Mouse (Mus musculus) embryo, embryonic 11 days (tissue): ENCODE data around the gene Fan1.

Source experiments
- DNase-seq: peaks from one replicate; pipeline ENCODE4 v3.0.0-alpha.2; 2015

The Fan1 gene

GRCm38 (mm10) chr7:64373830-64374562, at the start of gene Fan1:
Gene Fan1 (minus strand): TSS chr7:64374095.
- peak; percentile 91 for DNase-seq

- DNase-seq = no peak
Measured at GRCm38 (mm10) chr7:64403989-64404388, 30.1 kb upstream of the Fan1 start.

GRCm38 (mm10) chr7:64402452-64402851, 28.6 kb upstream of the Fan1 start:
- DNase-seq = no peak

- no peak for DNase-seq
Measured at GRCm38 (mm10) chr7:64400725-64401124, 26.8 kb upstream of the Fan1 start.

- no peak for DNase-seq
Measured at GRCm38 (mm10) chr7:64392819-64393151, 18.9 kb upstream of the Fan1 start.

- peak; percentile 95 for DNase-seq
Measured at GRCm38 (mm10) chr7:64392122-64392818, 18.4 kb upstream of the Fan1 start, which contains the start of the genes Mphosph10 and Mcee. Gene Mphosph10 (minus strand): TSS chr7:64392268. Gene Mcee (plus strand): TSS chr7:64392607.

GRCm38 (mm10) chr7:64391479-64391878, 17.6 kb upstream of the Fan1 start:
- DNase-seq = peak; percentile 12

GRCm38 (mm10) chr7:64373147-64373829, 607 bp downstream of the Fan1 start:
- peak; percentile 12 for DNase-seq

- DNase-seq = no peak
Measured at GRCm38 (mm10) chr7:64371940-64372878, 1.7 kb downstream of the Fan1 start.

GRCm38 (mm10) chr7:64369841-64370240, 4.1 kb downstream of the Fan1 start:
- DNase-seq = no peak

GRCm38 (mm10) chr7:64365863-64366262, 8.0 kb downstream of the Fan1 start:
- no peak for DNase-seq

GRCm38 (mm10) chr7:64360586-64360945, 13.3 kb downstream of the Fan1 start:
- no peak for DNase-seq

GRCm38 (mm10) chr7:64359943-64360585, 13.8 kb downstream of the Fan1 start:
- no peak for DNase-seq

GRCm38 (mm10) chr7:64358666-64359065, 15.2 kb downstream of the Fan1 start:
- no peak for DNase-seq

GRCm38 (mm10) chr7:64357405-64357804, 16.5 kb downstream of the Fan1 start:
- no peak for DNase-seq

GRCm38 (mm10) chr7:64356661-64357060, 17.2 kb downstream of the Fan1 start:
- no peak for DNase-seq

- no peak for DNase-seq
Measured at GRCm38 (mm10) chr7:64354206-64354605, 19.7 kb downstream of the Fan1 start.

- DNase-seq = no peak
Measured at GRCm38 (mm10) chr7:64351087-64351486, 22.8 kb downstream of the Fan1 start.

GRCm38 (mm10) chr7:64349147-64349861, 24.6 kb downstream of the Fan1 start:
- DNase-seq = no peak

GRCm38 (mm10) chr7:64347813-64348212, 26.1 kb downstream of the Fan1 start:
- no peak for DNase-seq

- DNase-seq = no peak
Measured at GRCm38 (mm10) chr7:64332686-64333085, 41.2 kb downstream of the Fan1 start.
